Mouse (Mus musculus) brain, embryonic 14.5 days (tissue): Measurements from ENCODE around the gene Zfp346. TPM values are rescaled to one million over a fixed set of nuclear protein-coding genes. Genes with fewer than 3 reads are reported as not detected.

Source experiments
- DNase-seq: peaks from one replicate; pipeline ENCODE4 v3.0.0-alpha.2; 2011; ENCODE audit warnings: low read depth
- CTCF ChIP-seq: fragments of 200-500 bp; IDR thresholded peaks from 2 replicates; pipeline ENCODE4 v1.5.1; 2012; ENCODE audit warnings: inconsistent platforms, mild to moderate bottlenecking, moderate library complexity, borderline replicate concordance; ENCODE audit not compliant: insufficient read depth, insufficient read length; ENCODE audit errors: extremely low read depth
- POLR2A ChIP-seq: fragments of 200-500 bp; IDR thresholded peaks from 2 replicates; pipeline ENCODE4 v1.6.1; 2012; ENCODE audit warnings: mild to moderate bottlenecking, inconsistent platforms, borderline replicate concordance; ENCODE audit not compliant: poor library complexity, insufficient read depth, insufficient read length, severe bottlenecking; ENCODE audit errors: extremely low read depth
- polyA plus RNA-seq: library from polyadenylated mRNA; depleted of rRNA; stranded (reverse); fragments of >200 nt; gene quantifications from 2 replicates; pipeline ENCODE4 v1.2.3, GENCODE M21; 2012

Zfp346 gene
- polyA plus RNA-seq, 1 experiment: 43.4 TPM

DNA sequence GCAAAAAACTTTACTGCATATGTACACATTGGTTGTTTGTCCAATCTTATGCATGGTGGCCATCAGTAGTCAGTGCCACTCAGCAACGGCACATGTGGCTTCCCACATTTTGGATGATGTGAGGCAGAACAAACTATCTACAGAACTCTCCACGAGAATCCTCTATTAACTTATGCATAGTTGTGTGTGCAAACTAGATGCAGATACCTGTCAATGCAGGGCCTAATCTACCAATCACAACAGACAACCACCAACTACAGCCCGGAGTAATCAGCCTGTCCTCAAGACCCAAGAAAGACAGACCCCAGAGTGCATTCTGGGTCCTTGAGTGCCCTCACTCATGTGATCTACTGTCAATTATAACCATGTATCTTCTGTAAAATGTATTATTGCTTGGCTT lies 2.7 kb upstream of the Zfp346 start:
- TF ChIP-seq POLR2A: no peak
- no peak for TF ChIP-seq CTCF
- no peak for DNase-seq

DNA sequence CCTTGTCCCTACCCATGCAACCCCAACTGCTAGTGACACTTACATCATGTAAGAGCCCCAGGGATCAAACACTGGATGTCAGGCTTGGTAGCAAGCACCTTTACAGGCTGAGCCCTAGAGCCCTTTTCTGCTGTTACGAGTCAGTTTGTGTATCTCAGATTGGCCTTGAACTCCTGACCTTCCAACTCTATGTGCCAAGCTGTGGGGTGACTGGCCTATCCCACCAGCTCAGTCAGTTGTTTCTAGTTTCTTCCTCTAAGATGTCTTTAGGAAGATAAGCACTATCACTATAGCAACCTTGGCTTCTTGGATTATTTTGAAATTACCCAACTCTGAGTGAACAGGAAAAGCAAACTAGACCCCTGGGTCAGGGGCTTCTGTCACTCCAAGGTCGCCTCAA lies 1.8 kb upstream of the Zfp346 start:
- no peak for DNase-seq
- TF ChIP-seq CTCF (no peak), POLR2A (no peak)

DNA sequence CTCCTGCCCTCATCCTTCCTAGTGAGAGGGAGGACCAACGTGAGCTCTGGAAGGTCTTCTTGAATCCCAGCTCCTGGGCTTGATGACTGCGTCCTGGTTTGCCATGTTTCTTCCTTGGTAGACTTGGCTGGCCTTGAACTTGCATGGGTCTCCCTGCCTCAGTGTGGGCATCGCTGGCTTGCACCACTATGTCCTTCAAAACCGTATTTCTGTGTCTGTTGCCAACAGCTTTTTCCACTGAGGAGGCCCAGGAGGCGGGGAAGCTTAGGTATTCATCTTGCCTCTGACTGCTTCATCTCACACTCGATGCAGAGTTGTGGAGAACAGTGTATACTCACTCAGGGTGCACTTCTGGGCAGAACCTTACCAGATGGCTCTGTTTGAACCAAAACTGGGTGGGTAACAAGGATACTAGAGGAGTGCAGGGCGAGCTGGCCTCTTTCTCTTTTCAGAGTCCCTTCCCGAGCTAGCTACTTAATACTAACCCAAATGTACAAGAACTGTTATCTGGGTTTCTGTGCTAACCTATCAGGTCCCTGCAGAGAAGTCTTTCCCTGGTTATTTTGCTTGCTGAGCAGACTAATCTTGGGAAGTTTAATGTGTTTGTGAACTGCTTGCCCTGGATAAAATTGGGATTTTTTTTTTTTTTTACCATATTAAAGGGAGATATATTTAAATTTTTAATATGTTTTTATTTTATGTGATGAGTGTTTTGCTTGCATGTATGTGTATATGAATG lies 1.0 kb downstream of the Zfp346 start:
- no peak for TF ChIP-seq POLR2A
- no peak for TF ChIP-seq CTCF
- DNase-seq: peak; percentile 12

DNA sequence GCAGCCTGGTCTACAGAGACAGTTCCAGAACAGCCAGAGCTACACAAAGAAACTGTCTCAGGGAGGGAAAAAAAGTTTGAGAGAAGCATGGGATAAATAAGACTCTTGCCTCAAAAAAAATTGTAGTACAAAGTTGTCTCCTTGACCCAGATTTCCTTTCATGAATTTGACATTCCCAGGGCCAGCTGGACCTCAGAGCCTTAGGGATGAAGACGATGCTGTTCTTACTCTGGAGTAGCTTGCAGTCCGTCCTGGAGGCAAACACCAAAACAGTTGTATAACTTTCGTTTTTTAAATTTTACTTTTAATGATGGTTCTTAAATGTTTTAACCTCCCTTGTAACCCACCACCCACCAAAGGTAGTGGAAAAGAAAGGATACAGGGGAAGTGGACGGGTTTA lies 2.0 kb downstream of the Zfp346 start:
- TF ChIP-seq CTCF (no peak), POLR2A (no peak)
- DNase-seq: no peak

- no peak for DNase-seq
- TF ChIP-seq POLR2A (no peak), CTCF (no peak)
Observed at GRCm38 (mm10) chr13:55107694-55108093, 2.6 kb downstream of the Zfp346 start.

DNA sequence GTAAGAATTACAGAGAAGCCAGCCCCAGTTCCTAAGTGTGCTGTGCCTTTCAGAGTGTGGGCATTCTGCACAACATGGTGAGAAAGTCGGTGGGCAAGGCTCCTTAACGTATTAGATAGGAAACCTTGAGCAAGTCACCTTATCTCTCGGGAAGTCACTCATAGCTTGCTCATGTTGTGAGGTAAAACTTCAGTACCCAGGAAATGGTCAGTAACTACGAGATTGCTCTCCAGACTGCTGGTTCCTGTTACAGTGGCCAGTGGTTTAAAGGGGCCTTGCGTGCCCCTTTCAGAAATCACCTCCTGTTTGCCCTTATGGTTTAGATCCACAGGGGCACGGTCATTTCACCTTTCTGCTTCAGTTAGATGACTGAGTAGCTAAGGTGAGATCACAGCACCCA lies 9.3 kb downstream of the Zfp346 start:
- DNase-seq: no peak
- no peak for TF ChIP-seq POLR2A
- TF ChIP-seq CTCF: no peak

DNA sequence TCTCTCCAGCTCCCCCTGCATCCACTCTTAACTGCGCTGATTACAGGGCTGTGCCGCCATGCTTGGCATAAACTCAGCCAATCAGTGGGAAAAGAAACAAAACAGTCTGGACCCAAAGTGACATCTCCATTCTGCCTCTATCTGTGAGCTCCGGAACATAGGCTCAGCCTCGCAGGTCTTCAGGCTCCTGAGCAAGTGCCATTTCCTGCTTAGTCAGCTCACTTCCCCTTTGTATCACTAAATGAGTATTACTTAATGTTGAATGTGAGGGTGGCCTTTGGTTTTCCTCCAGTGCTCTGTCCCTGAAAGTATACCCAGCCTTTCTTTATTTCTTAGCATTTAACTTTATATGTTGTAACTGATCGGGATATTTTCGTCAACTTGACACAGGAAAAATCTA lies 19.8 kb downstream of the Zfp346 start:
- TF ChIP-seq CTCF (no peak), POLR2A (no peak)
- no peak for DNase-seq

DNA sequence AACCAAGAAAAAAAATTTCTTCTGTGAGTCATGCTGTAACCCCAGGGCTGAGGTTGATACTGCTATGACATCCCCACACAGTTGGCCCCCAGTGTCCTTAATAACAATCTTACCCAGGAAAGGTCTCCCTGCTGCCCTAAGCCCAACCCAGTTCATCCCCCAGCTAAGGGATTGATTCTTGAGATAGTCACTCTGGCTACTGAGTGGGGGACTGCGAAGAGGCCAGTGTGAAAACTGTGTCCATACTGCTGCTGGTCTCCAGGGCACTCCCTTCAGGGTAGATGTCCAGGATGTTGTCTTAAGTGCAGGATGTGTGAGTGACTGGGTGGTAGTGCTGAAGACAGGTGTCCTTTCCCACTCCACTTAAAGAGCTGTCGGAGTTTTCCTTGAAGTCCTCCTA lies 28.3 kb downstream of the Zfp346 start, which contains the start of gene Gm17617:
Gene Gm17617 (minus strand): TSS at position 101 of the 400 bp plus-strand sequence.
- no peak for DNase-seq
- TF ChIP-seq POLR2A: no peak
- no peak for TF ChIP-seq CTCF

- peak; percentile 33 for DNase-seq
- no peak for TF ChIP-seq POLR2A
- peak; percentile 64; the same call in 1 of the 2 replicates for TF ChIP-seq CTCF
Observed at GRCm38 (mm10) chr13:55135382-55135781, 30.3 kb downstream of the Zfp346 start.

DNA sequence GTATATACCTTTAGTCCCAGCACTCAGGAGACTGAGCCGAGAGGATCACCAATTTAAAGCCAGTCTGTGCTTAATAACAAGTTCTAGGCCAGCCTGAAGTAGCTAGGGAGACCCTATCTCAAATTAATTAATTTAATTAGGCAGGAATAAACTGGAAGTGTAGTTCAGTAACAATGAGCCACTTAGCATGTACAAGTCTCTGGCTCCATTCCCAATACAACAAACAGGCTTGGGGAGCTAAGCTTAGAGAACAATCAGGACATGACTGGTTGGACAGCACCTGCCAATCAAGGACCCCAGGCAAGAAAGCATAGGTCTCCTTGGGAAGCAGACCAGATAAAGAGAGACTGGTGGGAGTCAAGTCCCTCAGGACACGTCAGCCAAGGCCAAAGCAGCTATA lies 35.2 kb downstream of the Zfp346 start:
- DNase-seq: peak; percentile 71
- TF ChIP-seq POLR2A (no peak), CTCF (no peak)

GRCm38 (mm10) chr13:55152621-55153415 lies 47.7 kb downstream of the Zfp346 start, which contains the start of gene Fgfr4:
Fgfr4 (plus strand) TSS chr13:55152640.
- DNase-seq: peak; percentile 44
- TF ChIP-seq POLR2A (no peak), CTCF (no peak)
